Mouse (Mus musculus) kidney, adult 9 months (tissue): ENCODE data around the gene Edn3.

ENCODE experiments used
- DNase-seq: peaks from one replicate; pipeline ENCODE4 v3.0.0; 2022

Gene Edn3

GRCm38 (mm10) chr2:174797495-174798068 is 37.2 kb downstream of the Edn3 start:
- no peak for DNase-seq

- no peak for DNase-seq
Observed at GRCm38 (mm10) chr2:174802453-174802852, 42.0 kb downstream of the Edn3 start.

DNA sequence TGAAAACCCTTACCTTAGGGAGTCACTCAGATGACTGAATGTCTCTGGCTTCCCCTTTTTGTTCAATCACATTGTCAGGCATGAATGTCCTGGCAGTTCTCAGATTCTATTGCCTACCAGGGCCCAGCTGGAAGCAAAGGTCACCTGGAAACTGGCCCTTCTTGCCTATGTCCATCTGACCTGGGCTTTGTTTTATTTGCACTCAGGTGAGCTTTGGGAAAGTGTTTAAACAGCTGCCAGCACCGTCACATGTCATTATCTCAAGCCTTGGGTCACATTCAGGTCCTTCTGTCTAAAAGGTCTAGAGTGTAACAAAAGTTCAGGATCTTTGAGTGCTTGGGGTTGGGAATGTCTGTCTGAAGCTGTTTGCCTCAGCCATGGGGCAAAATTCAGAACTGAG is 43.2 kb downstream of the Edn3 start:
- no peak for DNase-seq

- DNase-seq, result no peak
Observed at GRCm38 (mm10) chr2:174807900-174808299, 47.5 kb downstream of the Edn3 start.

- DNase-seq, result no peak
Observed at GRCm38 (mm10) chr2:174809296-174809695, 48.9 kb downstream of the Edn3 start.

DNA sequence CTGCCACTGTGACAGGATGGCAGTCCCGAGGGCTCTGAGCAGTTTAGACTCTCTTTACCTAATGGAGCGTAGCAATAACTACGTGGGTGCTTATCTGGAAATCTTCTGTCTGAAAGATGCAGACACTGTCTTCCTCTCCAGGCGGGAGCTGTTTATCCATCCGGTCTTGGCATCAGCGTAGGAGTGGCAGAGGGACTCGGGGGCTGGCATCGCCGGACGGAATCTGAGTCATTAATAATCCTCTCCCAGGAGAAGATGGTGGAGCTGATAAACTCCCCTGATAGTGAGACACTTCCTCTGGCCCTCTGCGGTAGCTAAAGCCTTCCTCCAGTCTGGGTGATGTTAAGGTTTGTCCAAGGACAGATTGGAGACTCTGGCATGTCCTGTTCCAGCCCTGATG is 52.9 kb downstream of the Edn3 start:
- no peak for DNase-seq

- no peak for DNase-seq
Observed at GRCm38 (mm10) chr2:174816163-174816562, 55.7 kb downstream of the Edn3 start.

- DNase-seq, result no peak
Observed at GRCm38 (mm10) chr2:174820286-174820685, 59.9 kb downstream of the Edn3 start.

- DNase-seq, result no peak
Observed at GRCm38 (mm10) chr2:174827829-174828228, 67.4 kb downstream of the Edn3 start.

- no peak for DNase-seq
Observed at GRCm38 (mm10) chr2:174833608-174834007, 73.2 kb downstream of the Edn3 start.
